Comparison of ENCODE assay signal across 13 mouse cellular contexts in genomic region chr2:58516000-58516399, GRCm38 (mm10). TPM values are rescaled to one million over a fixed set of nuclear protein-coding genes. Genes with fewer than 3 reads are reported as not detected.
A peak's percentile ranks its signal among the peaks of the same experiment; 100 is the strongest.
DNase-seq lines count a peak whose midpoint lies in the region; ATAC-seq lines count a peak whose summit lies in the region.
"Had no signal": no experiment of that assay in that cellular context is flagged by ENCODE, and none has a peak within 500 bp of the region (broad histone marks: within the 10 kb centered on the region; RNA-seq: fewer than 3 reads in every experiment).

No protein-coding gene starts in this region.

- peak; percentile 52; the same call in 1 of the 2 replicates for ATAC-seq in lung, embryonic 15.5 days (ENCODE audit: borderline replicate concordance, extremely low read depth, low FRiP score, low TSS enrichment)
- ATAC-seq in embryonic facial prominence, embryonic 15.5 days (ENCODE audit: insufficient number of reproducible peaks, low FRiP score, low TSS enrichment, low read depth): no peak; the same call in 1 of the 2 replicates
- ATAC-seq in midbrain, embryonic 15.5 days (replicated peaks): 0 out of 2 replicates have a peak, but pooled peaks have one; percentile 24

- 14% methylated on average over 15 of the region's 15 CpGs for WGBS in heart, embryonic 10.5 days
- WGBS in lung, embryonic 15.5 days: 13% methylated on average over 15 of the region's 15 CpGs
- WGBS in embryonic facial prominence, embryonic 15.5 days: 47% methylated on average over 15 of the region's 15 CpGs
- 42% methylated on average over 15 of the region's 15 CpGs for WGBS in midbrain, embryonic 15.5 days

- H3K9ac ChIP-seq in lung, embryonic 15.5 days: no peak overlapping the region
- no peak overlapping the region for H3K9ac ChIP-seq in embryonic facial prominence, embryonic 15.5 days
- no peak overlapping the region for H3K9ac ChIP-seq in midbrain, embryonic 15.5 days

- H3K27ac ChIP-seq in heart, embryonic 10.5 days: peak overlapping the region; percentile 82
- H3K27ac ChIP-seq in lung, embryonic 15.5 days: no peak overlapping the region
- peak overlapping the region; percentile 77; the same call in 1 of the 2 replicates for H3K27ac ChIP-seq in embryonic facial prominence, embryonic 15.5 days (replicated peaks)
- no peak overlapping the region for H3K27ac ChIP-seq in midbrain, embryonic 15.5 days
- H3K27ac ChIP-seq: left cerebral cortex, adult 2 months had no signal

- H3K27me3 ChIP-seq in heart, embryonic 10.5 days (ENCODE audit: insufficient read depth, poor library complexity, severe bottlenecking): no peaks in the 10 kb centered on the region
- H3K27me3 ChIP-seq in lung, embryonic 15.5 days: no peaks in the 10 kb centered on the region
- H3K27me3 ChIP-seq in embryonic facial prominence, embryonic 15.5 days: no peaks in the 10 kb centered on the region
- H3K27me3 ChIP-seq in midbrain, embryonic 15.5 days (replicated peaks): no peaks in the 10 kb centered on the region

- H3K4me3 ChIP-seq in heart, embryonic 10.5 days: peak overlapping the region; percentile 45
- no peak overlapping the region for H3K4me3 ChIP-seq in lung, embryonic 15.5 days
- H3K4me3 ChIP-seq in embryonic facial prominence, embryonic 15.5 days (replicated peaks): no peak overlapping the region
- no peak overlapping the region for H3K4me3 ChIP-seq in midbrain, embryonic 15.5 days
- H3K4me3 ChIP-seq: left cerebral cortex, adult 2 months had no signal

- peaks cover 68% of the 10 kb centered on the region for H3K4me1 ChIP-seq in heart, embryonic 10.5 days
- peaks cover 36% of the 10 kb centered on the region for H3K4me1 ChIP-seq in lung, embryonic 15.5 days
- H3K4me1 ChIP-seq in embryonic facial prominence, embryonic 15.5 days: peaks cover 32% of the 10 kb centered on the region
- H3K4me1 ChIP-seq in midbrain, embryonic 15.5 days: 0 out of 2 replicates have a peak, but pooled peaks cover 4% of the 10 kb centered on the region

- no peaks in the 10 kb centered on the region for H3K9me3 ChIP-seq in heart, embryonic 10.5 days
- no peaks in the 10 kb centered on the region for H3K9me3 ChIP-seq in lung, embryonic 15.5 days
- no peaks in the 10 kb centered on the region for H3K9me3 ChIP-seq in embryonic facial prominence, embryonic 15.5 days (replicated peaks)
- H3K9me3 ChIP-seq in midbrain, embryonic 15.5 days: no peaks in the 10 kb centered on the region

- DNase-seq in heart, embryonic 10.5 days (ENCODE audit: low spot score): no peak
- no peak for DNase-seq in heart, adult 8-10 months (ENCODE audit: low spot score)
- DNase-seq in lung, postnatal 14 days: no peak
- DNase-seq in yolk sac, embryonic 10.5 days (ENCODE audit: low spot score): no peak
- no peak for DNase-seq in embryo, embryonic 11 days
- DNase-seq: adrenal gland, adult 2 months; cerebellum, adult 8-10 months had no signal

- peak overlapping the region; percentile 41 for H3K4me2 ChIP-seq in lung, embryonic 15.5 days
- peak overlapping the region; percentile 11; the same call in 1 of the 2 replicates for H3K4me2 ChIP-seq in embryonic facial prominence, embryonic 15.5 days (replicated peaks)
- no peak overlapping the region for H3K4me2 ChIP-seq in midbrain, embryonic 15.5 days

- H3K36me3 ChIP-seq in heart, embryonic 10.5 days: peaks cover 3% of the 10 kb centered on the region; the same call in 1 of the 2 replicates
- no peaks in the 10 kb centered on the region for H3K36me3 ChIP-seq in lung, embryonic 15.5 days
- H3K36me3 ChIP-seq in embryonic facial prominence, embryonic 15.5 days: no peaks in the 10 kb centered on the region
- no peaks in the 10 kb centered on the region for H3K36me3 ChIP-seq in midbrain, embryonic 15.5 days (replicated peaks)

RNA-seq across cellular contexts. Expression of gene Gm17409, which starts 46.1 kb away (rescaled TPM):
- not detected in 2 replicates for polyA plus RNA-seq in heart, embryonic 10.5 days (2016; fragmentation: Nextera tagmentation; extraction: Ambion mirVana)
- not detected for total RNA-seq in heart, adult 8-10 months (2022)
- polyA plus RNA-seq in lung, embryonic 15.5 days (2015; fragmentation: Nextera tagmentation; extraction: Ambion mirVana): not detected in 2 replicates
- polyA plus RNA-seq in embryonic facial prominence, embryonic 15.5 days (2015; fragmentation: Nextera tagmentation; extraction: Ambion mirVana): not detected in 2 replicates
- not detected in 2 replicates for polyA plus RNA-seq in midbrain, embryonic 15.5 days (2015; fragmentation: Nextera tagmentation; extraction: Ambion mirVana)
- total RNA-seq: adrenal gland, adult 2 months; left cerebral cortex, adult 2 months had no signal
- polyA plus RNA-seq: adrenal gland, adult 2 months; intestine, embryonic 14.5 days; urinary bladder, adult 2 months had no signal

RNA-seq across cellular contexts. Expression of gene Acvr1, which starts 51.0 kb away (rescaled TPM):
- 9.4 and 11.1 TPM in 2 replicates for polyA plus RNA-seq in heart, embryonic 10.5 days (2016; fragmentation: Nextera tagmentation; extraction: Ambion mirVana)
- total RNA-seq in heart, adult 8-10 months (2022): 10 to 100 TPM; 14.2 to 17.0 (median 15.0) TPM
- 4.5 and 4.6 TPM in 2 replicates for polyA plus RNA-seq in lung, embryonic 15.5 days (2015; fragmentation: Nextera tagmentation; extraction: Ambion mirVana)
- polyA plus RNA-seq in embryonic facial prominence, embryonic 15.5 days (2015; fragmentation: Nextera tagmentation; extraction: Ambion mirVana): 9.2 and 10.4 TPM in 2 replicates
- polyA plus RNA-seq in midbrain, embryonic 15.5 days (2015; fragmentation: Nextera tagmentation; extraction: Ambion mirVana): 4.2 and 4.3 TPM in 2 replicates

RNA-seq across cellular contexts. Expression of gene Upp2, which starts 51.1 kb away (rescaled TPM):
- 5.8 and 8.2 TPM in 2 replicates for polyA plus RNA-seq in heart, embryonic 10.5 days (2016; fragmentation: Nextera tagmentation; extraction: Ambion mirVana)
- total RNA-seq in heart, adult 8-10 months (2022): 1 to 10 TPM; 1.9 to 4.7 (median 3.3) TPM
- 6.9 and 7.1 TPM in 2 replicates for polyA plus RNA-seq in lung, embryonic 15.5 days (2015; fragmentation: Nextera tagmentation; extraction: Ambion mirVana)
- polyA plus RNA-seq in embryonic facial prominence, embryonic 15.5 days (2015; fragmentation: Nextera tagmentation; extraction: Ambion mirVana): 10.3 and 11.0 TPM in 2 replicates
- 15.2 and 16.0 TPM in 2 replicates for polyA plus RNA-seq in midbrain, embryonic 15.5 days (2015; fragmentation: Nextera tagmentation; extraction: Ambion mirVana)

Comparison
In these comparisons a context has a peak if more than half of its experiments do, and no peak if none do; other contexts are left out.
1. H3K27ac ChIP-seq: peak in heart, embryonic 10.5 days (single experiment) and embryonic facial prominence, embryonic 15.5 days (single experiment); none in lung, embryonic 15.5 days (single experiment) and midbrain, embryonic 15.5 days (single experiment).